In genomic region chr7:28982274-28983013, GRCm38 (mm10) we compare ENCODE assay signal across 9 mouse cellular contexts. TPM values are rescaled to one million over a fixed set of nuclear protein-coding genes. Genes with fewer than 3 reads are reported as not detected.
DNase-seq lines count a peak whose midpoint lies in the region; ATAC-seq lines count a peak whose summit lies in the region.
"Had no signal": no experiment of that assay in that cellular context is flagged by ENCODE, and none has a peak within 500 bp of the region (broad histone marks: within the 10 kb centered on the region; RNA-seq: fewer than 3 reads in every experiment).

No protein-coding gene starts in this region.

- peak overlapping the region; percentile 83 for H3K4me2 ChIP-seq in heart, embryonic 12.5 days
- peak overlapping the region; percentile 80 for H3K4me2 ChIP-seq in limb, embryonic 13.5 days (replicated peaks)
- H3K4me2 ChIP-seq in midbrain, embryonic 13.5 days (replicated peaks): peak overlapping the region; percentile 82

- no peak for ATAC-seq in cerebellum, adult (ENCODE audit: insufficient number of reproducible peaks, low FRiP score, low TSS enrichment)
- peak; percentile 49 for ATAC-seq in heart, embryonic 12.5 days (ENCODE audit: insufficient number of reproducible peaks, low FRiP score)
- ATAC-seq in limb, embryonic 13.5 days (ENCODE audit: low FRiP score, low read depth): peak; percentile 44
- ATAC-seq in midbrain, embryonic 13.5 days: peak; percentile 72

- H3K27me3 ChIP-seq in heart, embryonic 12.5 days (replicated peaks): no peaks in the 10 kb centered on the region
- no peaks in the 10 kb centered on the region for H3K27me3 ChIP-seq in limb, embryonic 13.5 days
- no peaks in the 10 kb centered on the region for H3K27me3 ChIP-seq in midbrain, embryonic 13.5 days
- H3K27me3 ChIP-seq: Patski had no signal

- H3K27ac ChIP-seq in heart, embryonic 12.5 days (ENCODE audit: poor library complexity, severe bottlenecking): peak overlapping the region; percentile 67
- H3K27ac ChIP-seq in limb, embryonic 13.5 days: peak overlapping the region; percentile 84
- peak overlapping the region; percentile 64 for H3K27ac ChIP-seq in midbrain, embryonic 13.5 days

- peak; percentile 52 for DNase-seq in cerebellum, adult 9-10 months
- peak; percentile 81 for DNase-seq in T-cell, adult 2 months (ENCODE audit: low spot score)
- peak; percentile 88 for DNase-seq in thymus, postnatal 0 days (ENCODE audit: low spot score)
- DNase-seq in frontal cortex, postnatal 25 days (ENCODE audit: low spot score in 2 of 2): no peak

- no peaks in the 10 kb centered on the region for H3K9me3 ChIP-seq in heart, embryonic 12.5 days (replicated peaks)
- no peaks in the 10 kb centered on the region for H3K9me3 ChIP-seq in limb, embryonic 13.5 days
- no peaks in the 10 kb centered on the region for H3K9me3 ChIP-seq in midbrain, embryonic 13.5 days

- H3K9ac ChIP-seq in heart, embryonic 12.5 days: peak overlapping the region; percentile 75
- H3K9ac ChIP-seq in limb, embryonic 13.5 days: peak overlapping the region; percentile 69
- H3K9ac ChIP-seq in midbrain, embryonic 13.5 days (replicated peaks): peak overlapping the region; percentile 73

- WGBS in heart, embryonic 12.5 days: 14% methylated on average over 19 of the region's 19 CpGs
- 12% methylated on average over 19 of the region's 19 CpGs for WGBS in limb, embryonic 13.5 days
- WGBS in midbrain, embryonic 13.5 days: 18% methylated on average over 19 of the region's 19 CpGs

- H3K36me3 ChIP-seq in heart, embryonic 12.5 days: peaks cover 24% of the 10 kb centered on the region
- H3K36me3 ChIP-seq in limb, embryonic 13.5 days: peaks cover 23% of the 10 kb centered on the region
- peaks cover 21% of the 10 kb centered on the region for H3K36me3 ChIP-seq in midbrain, embryonic 13.5 days

- H3K4me1 ChIP-seq in heart, embryonic 12.5 days (replicated peaks): peaks cover 18% of the 10 kb centered on the region
- peaks cover 20% of the 10 kb centered on the region for H3K4me1 ChIP-seq in limb, embryonic 13.5 days
- peaks cover 21% of the 10 kb centered on the region for H3K4me1 ChIP-seq in midbrain, embryonic 13.5 days (replicated peaks)

- peak overlapping the region; percentile 56 for H3K4me3 ChIP-seq in heart, embryonic 12.5 days
- H3K4me3 ChIP-seq in limb, embryonic 13.5 days: peak overlapping the region; percentile 86
- H3K4me3 ChIP-seq in midbrain, embryonic 13.5 days (replicated peaks): peak overlapping the region; percentile 61

RNA-seq across cellular contexts. Expression of gene Map4k1, which starts 0.6 kb away (rescaled TPM):
- polyA plus RNA-seq in heart, embryonic 12.5 days (2016; fragmentation: Nextera tagmentation; extraction: Ambion mirVana): 5.8 and 6.5 TPM in 2 replicates
- polyA plus RNA-seq in limb, embryonic 13.5 days (2015; fragmentation: Nextera tagmentation; extraction: Ambion mirVana): 9.5 and 10.0 TPM in 2 replicates
- polyA plus RNA-seq in midbrain, embryonic 13.5 days (2015; fragmentation: Nextera tagmentation; extraction: Ambion mirVana): 4.5 and 5.0 TPM in 2 replicates
- polyA plus RNA-seq in thymus, postnatal 0 days (2015; fragmentation: Nextera tagmentation; extraction: Ambion mirVana): 76.3 and 78.2 TPM in 2 replicates

RNA-seq across cellular contexts. Expression of gene Eif3k, which starts 0.8 kb away (rescaled TPM):
- polyA plus RNA-seq in heart, embryonic 12.5 days (2016; fragmentation: Nextera tagmentation; extraction: Ambion mirVana): 254 and 255 TPM in 2 replicates
- polyA plus RNA-seq in limb, embryonic 13.5 days (2015; fragmentation: Nextera tagmentation; extraction: Ambion mirVana): 422 and 454 TPM in 2 replicates
- 318 and 323 TPM in 2 replicates for polyA plus RNA-seq in midbrain, embryonic 13.5 days (2015; fragmentation: Nextera tagmentation; extraction: Ambion mirVana)
- polyA plus RNA-seq in thymus, postnatal 0 days (2015; fragmentation: Nextera tagmentation; extraction: Ambion mirVana): 497 and 515 TPM in 2 replicates

RNA-seq across cellular contexts. Expression of gene Actn4, which starts 20.3 kb away (rescaled TPM):
- 317 and 318 TPM in 2 replicates for polyA plus RNA-seq in heart, embryonic 12.5 days (2016; fragmentation: Nextera tagmentation; extraction: Ambion mirVana)
- 270 and 300 TPM in 2 replicates for polyA plus RNA-seq in limb, embryonic 13.5 days (2015; fragmentation: Nextera tagmentation; extraction: Ambion mirVana)
- 120 and 132 TPM in 2 replicates for polyA plus RNA-seq in midbrain, embryonic 13.5 days (2015; fragmentation: Nextera tagmentation; extraction: Ambion mirVana)
- polyA plus RNA-seq in thymus, postnatal 0 days (2015; fragmentation: Nextera tagmentation; extraction: Ambion mirVana): 133 and 138 TPM in 2 replicates

Comparison
In these comparisons a context has a peak if more than half of its experiments do, and no peak if none do; other contexts are left out.
1. DNase-seq: peak in cerebellum, adult 9-10 months (single experiment), T-cell, adult 2 months (single experiment) and thymus, postnatal 0 days (single experiment); none in frontal cortex, postnatal 25 days (0 of 2).
2. Peak in every context shown above with its lines, with median percentiles within 50 percentile points of each other: H3K27ac ChIP-seq, H3K4me2 ChIP-seq, H3K4me3 ChIP-seq and H3K9ac ChIP-seq.